Mouse (Mus musculus): Measurements from ENCODE around the gene Olfr324.

The Olfr324 gene

DNA sequence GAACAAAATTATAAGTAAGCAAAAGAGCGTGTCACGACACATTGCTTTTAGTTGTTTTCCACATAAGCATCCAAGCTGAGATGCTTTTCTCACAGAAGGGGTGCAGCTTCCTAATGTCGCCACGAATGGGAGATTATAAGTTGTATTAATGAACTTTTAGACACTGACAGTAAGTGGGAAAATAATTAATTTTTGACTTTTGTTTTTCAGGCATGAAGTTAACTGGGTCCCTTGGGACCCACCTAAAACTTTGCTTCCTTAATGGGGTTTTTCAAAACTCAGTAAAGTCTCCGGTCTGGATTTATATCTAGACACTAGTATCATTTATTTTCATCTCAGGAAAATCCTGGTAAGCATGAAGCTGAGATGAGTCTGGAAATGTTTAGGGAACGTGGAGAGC lies at the start of gene Olfr324:
Gene Olfr324, plus strand, starts transcription at position 301 of the 400 bp plus-strand sequence.
- DNase-seq: no peak

DNA sequence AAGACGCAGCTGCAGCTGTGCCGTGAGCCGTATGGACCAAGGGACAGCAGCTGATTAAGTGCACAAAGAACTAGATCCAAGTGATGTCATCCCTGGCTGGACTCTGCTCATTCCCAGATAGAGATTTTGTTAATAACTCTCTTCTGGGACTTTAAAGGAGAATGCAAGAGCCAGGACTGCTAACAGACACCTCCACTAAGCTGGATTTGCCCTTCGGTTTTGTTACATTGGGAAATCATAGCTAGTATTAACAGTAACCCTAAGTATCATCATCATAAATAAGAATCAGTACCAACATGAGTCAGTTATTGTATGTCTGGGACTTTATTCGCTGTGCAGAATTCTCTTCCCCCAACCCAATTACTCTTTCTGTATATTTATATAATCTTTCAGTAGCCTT lies 48.6 kb upstream of the Olfr324 start, which contains the start of gene Olfr329-ps:
Gene Olfr329-ps, minus strand, starts transcription at position 101 of the 400 bp plus-strand sequence.
- no peak for DNase-seq

DNA sequence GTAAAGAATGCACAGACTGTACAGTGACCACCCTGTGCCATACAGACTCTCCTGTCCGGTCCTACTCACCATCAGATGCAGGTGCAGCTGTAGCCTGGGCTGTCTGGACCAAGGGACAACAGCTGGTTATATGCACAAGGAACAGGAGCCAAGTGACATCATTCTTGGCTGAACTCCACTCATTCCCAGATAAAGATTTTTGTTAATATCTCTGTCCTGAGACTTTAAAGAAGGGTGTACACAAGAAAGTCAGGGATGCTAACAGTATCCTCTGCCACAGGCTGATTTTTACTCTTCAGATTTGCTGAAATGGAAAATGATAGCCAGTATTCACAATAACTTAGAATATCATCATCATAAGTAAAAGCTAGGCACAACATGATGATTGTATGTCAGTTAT lies 39.4 kb upstream of the Olfr324 start, which contains the start of gene Olfr328:
Gene Olfr328, minus strand, starts transcription at position 101 of the 400 bp plus-strand sequence.
- DNase-seq: no peak

DNA sequence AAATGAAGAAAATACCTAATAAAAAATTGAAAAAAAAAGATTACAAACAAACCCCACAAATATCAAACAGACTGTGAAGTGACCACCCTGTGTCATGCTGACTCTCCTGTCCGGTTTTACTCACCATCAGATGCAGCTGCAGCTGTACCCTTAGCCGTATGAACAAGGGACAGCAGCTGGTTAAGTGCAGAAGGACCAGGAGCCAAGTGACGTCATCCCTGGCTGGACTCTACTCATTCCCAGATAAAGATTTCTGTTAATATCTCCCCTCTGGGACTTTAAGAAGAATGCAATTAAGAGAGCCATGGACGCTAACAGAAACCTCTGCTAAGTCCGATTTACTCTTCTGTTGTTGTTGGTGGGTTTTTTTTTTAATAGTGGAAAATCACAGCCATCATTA lies 24.5 kb upstream of the Olfr324 start, which contains the start of gene Olfr224:
Gene Olfr224, minus strand, starts transcription at position 149 of the 400 bp plus-strand sequence.
- DNase-seq: no peak

DNA sequence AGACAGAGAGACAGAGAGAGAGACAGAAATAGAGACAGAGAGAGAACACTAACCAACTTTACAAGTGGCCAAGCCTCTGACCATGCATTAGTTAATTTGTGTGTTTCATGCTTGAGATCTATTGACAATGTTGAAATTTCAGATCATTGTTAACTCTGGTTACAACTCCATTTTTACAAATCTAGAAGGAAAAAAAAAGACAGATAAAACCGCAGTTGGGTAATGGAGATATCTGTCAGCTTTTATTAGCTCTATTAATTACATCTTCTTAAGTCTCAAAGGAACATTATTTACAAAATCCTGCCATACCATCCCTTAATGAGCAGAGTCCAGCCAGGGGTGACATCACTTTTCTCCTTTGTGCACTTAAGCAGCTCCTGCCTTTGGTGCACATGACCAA lies 17.5 kb upstream of the Olfr324 start, which contains the start of gene Olfr325:
Gene Olfr325, plus strand, starts transcription at position 301 of the 400 bp plus-strand sequence.
- no peak for DNase-seq

DNA sequence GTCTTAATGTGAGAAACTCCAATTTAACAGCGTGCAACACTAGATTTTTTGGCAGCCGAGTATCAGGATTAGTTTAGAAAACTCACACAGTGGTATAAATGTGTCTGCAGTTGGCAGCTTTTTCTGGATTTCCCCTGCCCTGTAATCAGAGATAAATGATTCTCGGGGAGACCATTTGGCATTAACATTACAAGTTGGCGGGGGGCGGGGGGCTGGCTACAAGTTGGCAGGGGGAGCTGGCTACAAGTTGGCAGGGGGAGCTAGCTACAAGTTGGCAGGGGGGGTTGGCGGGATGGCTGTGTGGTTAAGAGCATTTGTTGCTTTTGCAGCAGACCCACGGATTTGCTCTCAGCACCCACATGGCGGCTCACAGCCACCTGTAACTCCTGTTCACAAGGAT lies 16.3 kb upstream of the Olfr324 start:
- no peak for DNase-seq

DNA sequence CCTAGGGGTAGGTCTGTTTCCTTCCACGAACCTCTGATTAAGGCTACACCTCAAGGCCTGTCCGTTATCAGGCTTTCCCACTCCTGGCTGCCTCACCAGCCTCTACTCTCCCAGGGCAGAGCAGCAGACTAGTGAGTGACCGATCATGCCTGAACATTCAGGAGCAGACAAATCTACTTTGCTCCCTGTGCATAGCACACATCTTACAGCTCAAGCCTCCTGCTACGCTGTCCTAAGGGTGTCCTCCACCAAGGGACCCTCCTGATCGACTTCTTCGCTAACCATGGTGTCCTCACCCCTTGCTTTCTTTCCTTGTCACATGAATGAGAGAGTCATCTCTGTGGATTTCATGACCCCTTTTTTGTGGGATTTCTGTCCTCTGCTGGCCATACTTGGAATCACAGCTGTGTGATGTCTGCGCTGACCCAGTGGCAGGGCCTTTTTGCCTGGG lies 7.0 kb upstream of the Olfr324 start:
- DNase-seq: peak; percentile 53 to 59

DNA sequence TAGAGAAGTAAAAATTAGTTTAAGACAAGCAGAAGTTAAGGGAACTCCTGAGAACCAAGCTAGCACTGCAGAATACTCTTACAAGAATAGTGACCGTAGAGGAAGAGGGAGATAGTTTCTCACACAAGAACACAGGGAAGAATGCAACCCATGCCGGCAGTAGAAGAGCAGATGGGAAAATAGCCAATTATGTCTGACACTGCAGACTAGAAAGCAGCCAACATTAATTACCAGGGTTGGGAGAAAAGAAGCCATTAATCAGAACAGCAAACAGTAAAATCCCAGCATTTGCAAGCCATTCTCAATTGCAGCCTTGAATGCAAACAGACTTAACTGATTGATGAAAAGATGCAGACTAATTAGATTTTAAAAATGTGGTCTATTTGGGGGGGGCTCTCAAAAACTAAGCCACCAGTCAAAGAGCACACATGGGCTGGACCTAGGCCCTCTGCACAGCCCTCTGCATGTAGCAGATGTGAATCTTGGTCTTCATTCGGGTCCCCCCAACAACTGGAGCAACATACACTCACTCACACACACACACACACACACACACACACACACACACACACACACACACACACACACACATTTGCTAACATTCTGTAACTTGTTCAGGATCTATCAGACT lies 6.2 kb upstream of the Olfr324 start:
- DNase-seq: no peak

DNA sequence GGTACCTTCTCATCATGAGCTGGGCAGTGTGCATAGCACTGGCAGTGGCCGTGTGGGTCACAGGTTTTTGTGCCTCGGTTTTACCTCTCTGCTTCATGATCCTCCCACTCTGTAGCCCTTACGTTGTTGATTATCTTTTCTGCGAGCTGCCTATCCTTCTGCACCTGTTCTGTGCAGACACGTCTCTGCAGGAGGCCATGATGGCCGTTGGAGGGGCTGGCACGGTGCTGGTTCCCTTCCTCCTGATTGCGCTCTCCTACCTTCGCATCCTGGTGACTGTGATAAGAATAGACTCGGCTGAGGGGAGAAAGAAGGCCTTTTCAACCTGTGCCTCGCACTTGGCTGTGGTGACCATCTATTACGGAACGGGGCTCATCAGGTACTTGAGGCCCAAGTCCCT lies 2.9 kb downstream of the Olfr324 start:
- DNase-seq: no peak

DNA sequence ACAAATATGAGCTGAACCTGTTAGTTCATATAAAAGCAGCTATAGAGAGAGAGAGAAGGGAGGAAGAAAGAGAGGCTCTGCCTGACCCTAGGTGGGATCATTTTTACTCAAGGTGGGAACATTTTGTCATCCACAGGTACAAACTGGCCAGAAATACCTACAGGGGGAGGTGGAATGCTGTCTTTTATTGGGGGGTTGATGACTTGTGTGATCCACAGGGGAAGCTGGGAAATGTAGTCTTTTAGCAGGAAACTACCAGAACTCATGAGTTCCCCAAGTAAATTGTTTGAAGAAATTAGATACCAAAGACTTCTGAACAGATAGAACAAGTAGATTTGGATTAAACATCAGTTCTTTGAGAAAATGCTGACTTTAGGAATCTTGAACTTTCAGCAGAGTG lies 7.1 kb downstream of the Olfr324 start:
- no peak for DNase-seq

DNA sequence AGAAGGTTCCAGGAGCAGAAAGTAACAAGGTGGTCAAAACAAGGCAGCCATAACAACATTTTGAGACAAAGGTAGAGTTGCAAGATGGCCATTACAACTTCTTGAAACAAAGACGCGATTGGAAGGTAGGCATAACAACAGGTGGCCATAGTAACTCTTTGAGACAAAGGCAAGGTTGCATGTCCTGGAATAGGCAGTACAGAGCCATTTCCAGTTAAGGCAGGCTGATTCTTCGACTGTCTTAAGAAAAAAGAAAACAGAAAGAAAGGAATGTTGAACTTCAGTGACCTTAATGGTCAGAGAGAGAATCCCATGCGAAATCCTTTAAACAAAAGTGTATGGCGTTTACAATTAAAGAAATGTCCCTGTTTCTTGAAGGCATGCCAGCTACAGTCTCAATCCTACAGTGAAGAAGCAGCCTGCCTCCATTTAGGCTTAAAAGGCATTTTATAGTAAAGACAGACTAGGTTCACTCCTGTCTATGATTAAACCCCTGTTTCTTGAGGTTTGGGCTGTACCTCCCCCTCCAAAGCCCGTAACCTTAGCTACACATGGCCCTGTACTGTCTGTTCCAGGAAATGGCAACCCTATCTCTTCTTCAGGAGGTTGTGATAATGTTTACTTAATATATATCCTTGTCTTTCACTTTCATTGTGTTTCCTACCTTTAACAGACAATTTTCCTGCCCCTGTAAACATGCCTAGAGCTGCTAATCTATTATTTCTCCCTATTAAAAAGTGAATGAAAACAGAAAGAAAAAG lies 8.1 kb downstream of the Olfr324 start:
- no peak for DNase-seq

DNA sequence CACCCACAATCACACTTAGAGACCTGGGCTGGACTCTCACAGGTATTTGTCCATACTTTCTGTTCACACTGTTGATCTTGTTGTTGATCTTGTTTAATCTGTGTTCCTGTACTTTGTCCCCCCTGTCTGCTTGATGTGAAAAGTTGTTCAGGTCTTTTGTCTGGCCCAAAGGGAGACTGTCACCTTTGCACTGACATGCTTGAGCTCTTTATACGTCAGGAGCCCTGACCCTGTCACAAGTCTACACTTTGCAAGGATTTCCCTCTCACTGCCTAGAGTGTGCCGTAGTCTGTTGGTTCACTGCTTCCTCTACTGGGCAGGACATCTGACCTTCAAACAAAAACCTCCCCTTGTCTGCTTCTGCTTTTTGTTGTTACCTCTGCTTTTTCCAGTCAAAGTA lies 9.8 kb downstream of the Olfr324 start:
- no peak for DNase-seq

DNA sequence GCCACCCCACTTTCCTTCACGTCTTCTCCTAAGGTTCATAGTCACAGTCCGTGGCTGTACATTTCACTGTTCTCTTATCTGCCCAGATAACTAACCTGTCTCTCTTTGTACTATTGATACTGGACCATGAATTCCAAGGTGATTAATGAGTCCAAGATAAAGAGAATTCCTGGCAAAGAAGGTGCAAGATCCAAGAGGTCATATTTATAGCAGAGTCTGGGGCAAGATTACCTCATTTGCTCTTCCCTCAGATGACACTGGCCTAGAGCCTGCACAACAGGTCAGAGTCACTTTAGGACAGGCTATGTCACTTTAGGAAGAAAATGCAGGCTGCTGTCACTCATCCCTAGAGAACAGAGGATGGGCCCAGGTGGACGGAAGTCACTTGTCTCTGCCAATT lies 10.3 kb downstream of the Olfr324 start:
- DNase-seq: no peak

DNA sequence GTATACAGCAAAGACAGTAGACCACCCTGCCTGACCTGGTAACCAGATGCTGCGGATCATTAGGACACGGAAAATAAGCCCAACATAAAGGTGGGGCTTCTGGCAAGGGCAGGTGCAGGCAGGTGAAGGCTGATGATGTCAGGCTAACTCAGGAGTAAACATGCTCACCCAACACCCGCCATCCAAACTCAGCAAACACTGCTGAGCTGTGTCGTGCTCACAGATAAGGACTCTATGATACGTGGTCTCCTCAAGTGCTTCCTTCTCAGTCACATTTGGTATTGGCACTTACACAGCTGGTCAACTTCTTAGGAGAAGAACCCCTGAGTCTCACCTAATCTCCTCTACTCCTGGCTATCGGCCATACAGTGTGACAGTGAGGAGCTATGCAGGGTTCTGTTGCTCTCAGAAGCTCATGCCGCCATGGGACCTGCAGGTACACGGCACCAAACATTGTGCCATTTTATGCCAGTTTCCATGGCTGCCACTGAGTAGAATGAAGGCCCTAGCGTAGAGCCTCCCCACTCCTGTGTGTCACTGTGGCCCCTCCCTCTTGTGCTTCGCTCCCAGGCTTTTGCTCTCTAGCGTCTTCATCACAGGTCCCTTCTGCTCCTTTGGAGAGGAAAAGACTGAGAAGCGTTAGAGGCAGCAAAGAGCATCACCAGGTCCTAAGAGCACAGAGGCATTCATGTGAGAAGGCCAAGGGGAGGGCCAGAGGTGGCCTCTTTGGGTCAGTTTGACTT lies 11.4 kb downstream of the Olfr324 start:
- no peak for DNase-seq

DNA sequence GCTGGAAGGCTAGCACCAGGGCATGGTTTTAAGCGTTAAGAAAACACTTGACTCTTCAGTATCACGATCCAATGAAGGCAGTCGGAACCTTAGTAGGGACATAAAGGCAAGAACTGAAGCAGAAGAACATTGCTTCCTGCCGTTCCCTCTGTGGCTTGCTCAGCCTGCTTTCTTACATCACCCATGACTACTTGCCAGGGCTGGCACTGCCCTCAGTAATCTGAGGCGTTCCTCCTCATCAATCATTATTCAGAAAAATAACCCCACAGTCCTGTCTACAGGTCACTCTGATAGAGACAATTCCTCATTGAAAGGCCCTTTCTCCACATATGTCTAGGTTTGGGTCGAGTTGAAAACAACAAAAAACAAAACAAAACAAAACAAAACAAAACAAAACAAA lies 12.1 kb downstream of the Olfr324 start:
- DNase-seq: no peak

DNA sequence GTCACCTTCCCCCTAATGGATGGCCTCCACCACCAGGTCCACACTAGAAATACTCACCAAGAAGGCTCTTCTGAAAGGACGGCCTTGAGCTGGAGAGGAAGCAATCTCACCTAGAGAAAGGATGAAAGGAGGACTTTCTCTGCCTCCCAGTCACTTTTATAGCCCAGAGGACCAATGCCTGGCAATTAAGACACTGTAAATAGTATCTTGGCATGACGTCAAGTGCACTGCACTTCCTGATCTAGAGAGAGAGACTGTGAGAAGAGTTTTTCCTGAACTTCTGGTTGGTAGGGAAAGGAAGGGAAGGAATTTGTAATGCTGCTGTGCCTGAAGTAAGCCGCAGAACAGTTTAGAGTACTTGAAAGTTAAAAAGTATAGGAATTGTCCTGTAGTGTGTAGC lies 18.4 kb downstream of the Olfr324 start:
- DNase-seq: no peak

DNA sequence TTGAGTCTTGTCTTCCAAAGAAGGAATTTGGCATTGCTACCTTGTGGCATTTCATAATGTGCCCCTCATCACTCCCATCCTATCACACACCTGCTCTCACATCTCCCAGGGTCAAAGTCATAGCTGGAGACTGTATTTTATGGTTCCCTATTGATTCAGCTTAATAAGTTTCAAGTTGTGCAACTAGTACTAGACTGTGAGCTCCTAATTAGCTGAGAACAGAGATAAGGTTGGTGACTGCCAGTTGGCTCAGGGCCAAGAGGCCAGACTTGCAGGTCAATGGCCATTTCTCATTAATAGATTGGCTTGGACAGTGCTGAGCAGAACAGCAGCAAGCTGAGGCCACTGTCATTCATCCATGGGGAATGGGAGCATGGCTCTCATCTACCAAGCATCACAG lies 19.6 kb downstream of the Olfr324 start:
- no peak for DNase-seq

DNA sequence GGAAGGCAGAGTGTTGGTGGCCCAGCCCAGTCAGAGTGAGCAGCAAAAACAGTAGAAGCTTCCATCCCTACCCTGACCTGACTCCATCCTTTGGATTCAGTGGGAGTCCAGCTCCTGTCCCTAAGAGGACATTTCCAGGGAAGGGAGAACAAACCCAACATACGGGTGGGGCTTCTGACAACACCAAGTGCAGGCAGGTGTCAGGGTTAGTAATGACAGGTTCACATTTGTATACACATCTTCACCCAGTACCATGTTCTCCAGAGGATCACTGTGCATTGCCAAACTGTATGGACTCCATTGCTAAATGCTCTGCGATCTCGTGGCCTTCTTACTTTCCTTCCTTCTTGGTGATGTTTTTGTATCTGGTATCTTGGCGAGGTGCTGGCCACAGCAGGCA lies 21.1 kb downstream of the Olfr324 start, which contains the start of gene 2210407C18Rik:
Gene 2210407C18Rik, minus strand, starts transcription at position 101 of the 400 bp plus-strand sequence.
- DNase-seq: no peak

DNA sequence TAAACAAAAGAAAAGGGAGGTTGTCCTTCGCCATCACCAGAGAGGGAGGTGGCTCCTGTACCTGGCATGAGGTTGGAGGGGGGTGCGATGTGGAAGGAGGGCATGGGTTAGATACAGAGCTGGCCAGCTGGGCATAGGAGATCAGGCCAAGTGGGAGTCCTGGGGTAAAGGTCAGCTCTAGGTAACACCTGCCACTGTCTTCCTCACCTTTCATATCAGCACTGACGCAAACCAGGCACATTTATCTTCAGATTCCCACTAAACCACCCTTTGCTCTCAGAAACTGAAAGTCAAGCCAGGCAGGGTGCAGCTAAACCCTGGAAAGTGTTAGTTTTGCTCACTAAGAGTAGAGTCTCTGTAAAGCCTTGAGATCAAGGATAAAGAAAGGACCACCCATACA lies 23.5 kb downstream of the Olfr324 start:
- DNase-seq: no peak

DNA sequence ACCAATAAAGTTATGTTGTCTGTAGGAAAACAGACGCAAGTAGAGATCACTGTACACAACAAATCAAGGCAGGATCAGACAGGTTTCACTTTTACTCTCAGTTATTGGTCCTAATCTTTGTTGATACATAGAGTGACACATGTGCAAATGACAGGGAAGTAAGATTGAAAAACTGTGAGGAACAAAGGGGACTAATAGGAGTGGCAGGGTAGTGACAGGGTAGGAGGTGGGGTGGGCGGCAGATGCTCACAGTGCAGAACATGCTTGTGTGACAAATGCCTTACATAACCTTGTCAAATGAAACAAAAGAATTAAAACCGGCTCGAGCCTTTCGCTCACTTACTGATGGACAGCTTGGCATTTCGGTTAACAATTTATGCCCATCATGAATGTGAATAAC lies 23.9 kb downstream of the Olfr324 start:
- DNase-seq: no peak

DNA sequence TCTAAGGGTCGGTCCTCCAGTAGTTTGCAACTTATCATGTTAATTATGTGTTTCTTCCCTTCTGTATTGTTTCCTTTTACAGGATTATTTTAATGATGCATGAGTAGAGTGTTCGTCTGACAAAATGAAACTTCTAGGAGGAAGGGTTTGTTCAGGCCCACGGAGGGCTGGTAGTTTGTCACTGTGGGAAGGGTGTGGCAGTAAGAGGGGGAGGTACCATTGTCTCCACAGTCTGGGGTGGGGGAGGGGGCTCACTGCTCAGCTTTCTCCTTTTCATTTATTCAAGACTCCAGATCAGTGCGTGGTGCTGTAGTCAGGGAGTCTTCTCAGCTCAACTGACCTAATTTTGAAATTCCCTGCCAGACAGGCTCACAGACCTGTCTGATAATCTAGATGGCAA lies 31.2 kb downstream of the Olfr324 start:
- DNase-seq: no peak

DNA sequence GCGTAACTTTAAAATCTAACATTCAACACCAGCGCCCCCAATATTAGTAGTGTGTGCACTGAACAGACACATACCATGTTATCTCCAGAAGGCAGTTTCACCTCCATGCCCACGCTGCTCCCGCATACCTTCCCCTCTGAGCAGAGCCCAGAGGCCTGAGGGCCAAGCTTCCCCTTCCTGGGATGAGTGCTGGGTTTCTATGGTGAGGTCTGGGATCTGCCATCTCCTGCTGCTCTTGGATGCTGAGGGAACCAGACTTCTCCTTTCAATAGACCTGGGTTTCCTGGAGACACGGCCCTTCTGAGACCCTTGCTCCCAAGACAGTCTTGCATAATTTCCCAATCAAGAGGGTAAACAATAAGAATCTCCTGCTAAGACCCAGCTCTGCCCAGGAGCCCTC lies 35.5 kb downstream of the Olfr324 start, which contains the start of gene Olfr323:
Gene Olfr323, minus strand, starts transcription at position 101 of the 400 bp plus-strand sequence.
- no peak for DNase-seq

DNA sequence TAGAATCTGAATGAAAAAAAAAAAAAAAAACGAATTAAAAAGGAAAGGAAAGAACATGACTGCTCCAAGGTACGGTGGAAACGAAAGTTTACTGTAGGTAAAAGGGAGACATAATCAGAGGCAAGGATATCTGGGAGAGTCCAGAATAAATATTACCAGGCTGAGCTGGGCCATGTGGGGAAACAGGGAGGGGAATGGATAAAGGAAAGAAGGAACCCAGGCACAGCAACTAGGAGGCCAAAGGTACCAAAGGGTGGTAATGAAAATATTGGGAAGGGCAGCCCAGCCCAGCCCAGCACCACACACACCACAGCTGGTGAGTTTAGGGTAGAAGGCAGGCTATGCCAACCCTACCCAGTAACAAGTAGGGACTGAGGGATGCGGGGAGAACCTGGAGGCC lies 40.0 kb downstream of the Olfr324 start:
- no peak for DNase-seq
